Mouse (Mus musculus): ENCODE data around the gene Nufip1.

DNA sequence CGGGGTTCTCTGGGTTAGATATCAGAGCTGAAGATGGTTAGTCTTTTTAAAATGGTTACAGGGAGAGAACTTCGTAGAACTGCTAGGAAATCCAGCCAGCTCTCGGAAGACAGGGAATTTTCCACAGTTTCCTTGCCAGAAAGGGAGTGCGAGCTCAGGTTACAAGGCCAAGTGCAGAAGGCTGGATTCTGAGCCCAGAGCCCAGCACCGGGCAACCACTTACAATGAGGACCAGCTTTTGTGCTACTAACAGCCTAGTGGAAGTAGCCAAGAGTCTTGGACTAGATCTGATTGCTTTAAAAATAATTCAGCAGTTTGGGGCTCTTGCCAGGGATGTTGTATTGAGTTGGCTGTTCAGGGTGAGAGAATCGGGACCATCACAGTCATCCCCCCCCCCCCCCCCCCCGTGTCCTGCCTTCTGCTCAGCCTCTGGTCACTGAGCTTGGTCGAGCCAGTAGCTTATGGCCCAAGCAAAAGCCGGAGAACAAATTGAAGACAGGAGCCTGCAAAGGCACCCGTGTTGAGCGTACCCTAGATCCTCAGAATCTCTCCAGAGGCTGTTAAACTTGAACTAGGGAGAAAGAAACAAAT lies 59.3 kb downstream of the Nufip1 start:
- TF ChIP-seq GATA1 (IDR thresholded peaks at IDR 0.05; ENCODE audit: borderline replicate concordance, low read length) (no peak), FLI1 (IDR thresholded peaks at IDR 0.05; ENCODE audit: low read length) (no peak)

All from megakaryocyte, embryonic 14.5 days (primary cell).